Mouse (Mus musculus) thymus, postnatal 0 days (tissue): ENCODE measurements at regions not wholly inside any gene's neighbourhood (a gene's known extent, or its start where the extent isn't known, plus 50 kb on each side); places are given as distances from the start of the nearest gene placed in this dataset.

Source experiments
- DNase-seq: peaks from one replicate; pipeline ENCODE4 v3.0.0-alpha.2; 2015; ENCODE audit warnings: low spot score

GRCm38 (mm10) chr19:54787171-54787570 lies 339.9 kb downstream of the Gpam start:
- no peak for DNase-seq

- no peak for DNase-seq
Observed at GRCm38 (mm10) chr19:54783729-54784128, 343.3 kb downstream of the Gpam start.

DNA sequence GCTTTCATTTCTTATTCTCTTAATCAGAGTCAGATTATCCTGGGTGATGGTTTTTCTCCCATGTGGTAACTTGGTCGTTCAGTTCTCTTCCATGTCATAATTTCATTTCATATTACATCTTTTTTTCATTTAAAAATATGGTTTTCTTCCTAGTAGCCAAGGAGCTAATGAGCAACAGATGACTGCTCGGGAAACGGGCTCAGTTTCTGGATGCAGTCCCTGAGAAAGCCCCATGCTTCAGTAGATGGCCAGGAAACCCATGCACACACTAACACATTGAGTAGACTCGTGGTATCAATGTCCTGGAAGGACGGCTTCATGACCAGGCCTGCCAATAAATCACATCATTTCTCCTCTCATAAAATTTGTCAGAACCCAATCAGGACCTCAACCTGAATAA lies 369.3 kb downstream of the Gpam start:
- no peak for DNase-seq

DNA sequence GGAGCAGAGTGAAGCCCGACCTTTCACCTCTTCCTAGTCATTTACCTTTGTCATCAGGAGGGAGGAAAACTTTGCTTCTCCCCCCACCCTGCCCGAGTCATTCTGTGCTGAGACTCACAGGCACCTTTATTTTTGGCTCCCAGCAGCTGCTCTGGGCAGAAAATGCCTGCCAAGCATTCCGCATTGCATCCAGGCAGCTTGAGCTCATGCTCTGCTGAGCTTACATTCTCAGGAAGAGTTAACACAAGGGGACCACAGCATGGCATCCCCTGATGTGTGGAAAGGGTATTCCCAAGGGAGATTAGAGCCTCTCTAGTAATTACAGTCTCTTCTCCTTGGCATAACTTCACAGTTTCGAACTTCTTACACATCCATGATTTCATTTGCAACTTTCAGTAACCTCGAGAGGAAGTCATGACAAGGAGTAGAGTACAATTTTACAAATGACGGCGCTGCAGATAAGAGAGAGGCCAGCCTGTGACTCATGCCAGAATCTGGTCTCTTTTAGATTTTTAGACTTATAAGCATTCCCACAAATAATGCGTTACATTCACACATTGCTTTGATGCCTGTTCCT lies 370.3 kb downstream of the Gpam start:
- no peak for DNase-seq

DNA sequence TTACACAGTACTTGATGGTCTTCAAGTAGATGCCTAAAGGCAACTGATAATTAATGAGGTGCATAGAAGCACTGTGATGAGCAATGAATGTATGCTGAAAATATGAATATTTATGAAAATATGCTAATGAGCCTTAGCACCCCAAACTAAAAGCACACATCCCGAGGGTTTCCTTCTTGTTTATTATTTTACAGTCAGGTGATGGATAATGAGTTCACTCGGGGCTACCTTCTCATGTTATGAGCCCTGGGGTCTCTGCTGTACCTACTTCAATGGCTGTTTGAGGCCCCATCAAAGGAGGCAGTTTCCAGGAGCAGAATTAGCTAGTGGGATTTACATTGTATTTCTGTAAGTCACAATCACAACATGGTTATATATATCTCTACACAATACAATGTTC lies 371.6 kb downstream of the Gpam start:
- DNase-seq = no peak

- DNase-seq = no peak
Observed at GRCm38 (mm10) chr19:54733938-54734337, 393.1 kb downstream of the Gpam start.

- no peak for DNase-seq
Observed at GRCm38 (mm10) chr19:54731749-54732148, 395.3 kb downstream of the Gpam start.

- no peak for DNase-seq
Observed at GRCm38 (mm10) chr19:54731315-54731714, 395.7 kb downstream of the Gpam start.

GRCm38 (mm10) chr19:54730801-54731200 lies 396.2 kb downstream of the Gpam start:
- DNase-seq = no peak

DNA sequence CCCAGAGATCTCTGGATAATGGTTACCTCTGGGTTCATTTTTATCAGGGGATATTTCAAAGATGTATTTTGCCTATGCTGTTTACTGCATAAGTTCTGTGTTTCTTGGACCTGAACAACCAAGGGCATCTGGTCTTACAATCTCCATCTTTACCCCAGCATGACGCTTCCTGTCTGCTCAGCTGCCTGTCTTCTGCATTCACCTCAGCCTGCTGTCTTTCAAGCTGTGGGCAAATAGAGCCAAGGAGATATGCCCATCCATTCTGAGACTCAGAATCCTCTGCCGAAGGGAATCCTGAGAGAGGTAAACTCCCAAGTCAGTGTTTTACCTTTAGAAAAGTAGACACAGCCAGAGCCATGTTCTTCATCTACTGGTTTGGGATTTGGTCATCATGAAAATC lies 396.7 kb downstream of the Gpam start:
- no peak for DNase-seq

- DNase-seq = no peak
Observed at GRCm38 (mm10) chr19:54722091-54722490, 404.9 kb downstream of the Gpam start.

GRCm38 (mm10) chr19:54697411-54697810 lies 429.6 kb downstream of the Gpam start:
- DNase-seq = peak; percentile 5

GRCm38 (mm10) chr19:54693714-54694113 lies 433.3 kb downstream of the Gpam start:
- DNase-seq = no peak

- DNase-seq = no peak
Observed at GRCm38 (mm10) chr19:54693094-54693493, 433.9 kb downstream of the Gpam start.

GRCm38 (mm10) chr19:54691861-54692260 lies 435.2 kb downstream of the Gpam start:
- DNase-seq = no peak

- DNase-seq = no peak
Observed at GRCm38 (mm10) chr19:54688630-54689029, 438.4 kb downstream of the Gpam start.

- no peak for DNase-seq
Observed at GRCm38 (mm10) chr19:54685147-54685546, 441.9 kb downstream of the Gpam start.
